2 mouse cellular contexts compared by ENCODE assay signal in genomic region chr8:40152451-40152850, GRCm38 (mm10).
A peak's percentile ranks its signal among the peaks of the same experiment; 100 is the strongest.
TF ChIP-seq lines count a peak whose summit lies in the region.

No protein-coding gene starts in this region.

TF ChIP-seq in CH12.LX, 34 proteins besides CTCF, POLR2A, EP300 and RAD21 (continued from another document):
- TF ChIP-seq SMC3 (IDR thresholded peaks at IDR 0.05; ENCODE audit: low read depth, low read length): peak; percentile 43

TF ChIP-seq in MEL, 35 proteins besides CTCF, POLR2A, EP300 and RAD21:
- no peak for TF ChIP-seq TCF12 (IDR thresholded peaks at IDR 0.05; ENCODE audit: low read depth, low read length)
- 0 out of 2 replicates have a peak, but pooled peaks have one; percentile 14 for TF ChIP-seq SMC3 (IDR thresholded peaks at IDR 0.05; ENCODE audit: low read depth, low read length)
